Mouse (Mus musculus) adrenal gland, adult 8-10 months (tissue): ENCODE measurements around the gene Cd52. TPM values are rescaled to one million over a fixed set of nuclear protein-coding genes. Genes with fewer than 3 reads are reported as not detected.

Source experiments
- DNase-seq: peaks from one replicate; pipeline ENCODE4 v3.0.0; 2022
- total RNA-seq, 4 experiments: library from RNA; stranded (reverse); gene quantifications; 2 replicates each; pipeline ENCODE4 v1.2.4; 2022

Gene Cd52
- total RNA-seq, 4 experiments from 2014 or later, result 13.4 to 23.4 (median 19.6) TPM

GRCm38 (mm10) chr4:134090521-134091224 is 4.2 kb downstream of the Cd52 start:
- no peak for DNase-seq

GRCm38 (mm10) chr4:134089029-134089428 is 5.9 kb downstream of the Cd52 start:
- DNase-seq, result no peak

DNA sequence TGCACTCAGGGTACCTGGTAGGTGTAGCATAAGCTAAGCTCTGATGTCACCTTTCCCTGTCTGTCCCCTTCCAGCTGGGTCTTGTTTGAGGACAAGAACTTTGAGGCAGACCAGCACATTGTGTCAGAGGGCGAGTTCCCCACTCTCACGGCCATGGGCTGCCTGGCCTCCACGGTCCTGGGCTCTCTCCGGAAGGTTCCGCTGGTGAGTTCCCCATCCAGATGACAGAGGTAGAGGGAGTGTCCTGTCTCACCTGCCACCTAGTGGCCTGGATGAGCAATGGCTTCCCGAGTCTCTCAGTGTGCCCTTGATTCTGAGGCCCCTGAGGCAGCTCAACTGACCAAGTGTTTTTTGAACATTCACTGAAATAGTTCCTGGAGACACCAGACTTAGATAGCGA is 7.5 kb downstream of the Cd52 start:
- DNase-seq, result peak; percentile 27

DNA sequence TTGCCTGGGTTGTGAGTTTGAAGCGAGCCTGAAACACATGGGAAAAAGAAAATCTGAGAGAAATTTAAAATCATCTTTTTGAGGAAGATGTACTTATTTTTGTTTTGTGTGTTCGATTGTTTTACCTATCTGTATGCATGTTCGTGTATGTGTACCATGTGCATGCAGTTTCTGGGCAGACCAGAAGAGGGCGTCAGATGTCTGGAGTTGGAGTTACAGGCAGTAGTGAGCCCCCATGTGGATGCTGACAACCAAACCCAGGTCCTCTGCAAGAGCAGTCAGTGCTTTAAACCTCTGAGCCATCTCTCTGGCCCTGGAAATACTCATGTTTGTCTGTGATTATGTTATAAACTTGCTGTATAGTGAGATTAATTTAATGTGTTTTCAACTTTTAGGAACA is 9.9 kb downstream of the Cd52 start:
- no peak for DNase-seq

GRCm38 (mm10) chr4:134082460-134082859 is 12.4 kb downstream of the Cd52 start:
- no peak for DNase-seq

GRCm38 (mm10) chr4:134081730-134082386 is 13.0 kb downstream of the Cd52 start:
- peak; percentile 38 for DNase-seq

DNA sequence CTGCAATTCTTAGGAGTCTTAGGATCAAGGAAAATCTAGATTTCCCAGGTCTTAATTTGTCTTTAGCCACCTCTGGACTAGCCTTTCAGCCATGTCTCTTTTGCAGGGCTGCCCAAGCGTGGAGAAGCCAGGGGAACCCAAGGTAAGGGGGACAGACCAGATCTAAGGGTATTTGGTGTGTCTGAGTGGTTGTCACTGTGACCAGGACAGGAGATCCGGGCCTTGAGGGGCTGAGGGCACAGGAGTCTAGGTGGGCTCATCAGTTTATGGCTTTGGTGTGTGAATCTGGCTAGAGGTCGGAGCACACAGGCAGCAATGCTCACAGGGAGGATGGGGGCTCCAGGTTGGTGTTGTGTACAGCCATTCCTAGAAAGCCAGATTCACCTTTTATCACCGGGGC is 14.2 kb downstream of the Cd52 start:
- DNase-seq, result no peak

GRCm38 (mm10) chr4:134078694-134079093 is 16.2 kb downstream of the Cd52 start:
- DNase-seq, result no peak

DNA sequence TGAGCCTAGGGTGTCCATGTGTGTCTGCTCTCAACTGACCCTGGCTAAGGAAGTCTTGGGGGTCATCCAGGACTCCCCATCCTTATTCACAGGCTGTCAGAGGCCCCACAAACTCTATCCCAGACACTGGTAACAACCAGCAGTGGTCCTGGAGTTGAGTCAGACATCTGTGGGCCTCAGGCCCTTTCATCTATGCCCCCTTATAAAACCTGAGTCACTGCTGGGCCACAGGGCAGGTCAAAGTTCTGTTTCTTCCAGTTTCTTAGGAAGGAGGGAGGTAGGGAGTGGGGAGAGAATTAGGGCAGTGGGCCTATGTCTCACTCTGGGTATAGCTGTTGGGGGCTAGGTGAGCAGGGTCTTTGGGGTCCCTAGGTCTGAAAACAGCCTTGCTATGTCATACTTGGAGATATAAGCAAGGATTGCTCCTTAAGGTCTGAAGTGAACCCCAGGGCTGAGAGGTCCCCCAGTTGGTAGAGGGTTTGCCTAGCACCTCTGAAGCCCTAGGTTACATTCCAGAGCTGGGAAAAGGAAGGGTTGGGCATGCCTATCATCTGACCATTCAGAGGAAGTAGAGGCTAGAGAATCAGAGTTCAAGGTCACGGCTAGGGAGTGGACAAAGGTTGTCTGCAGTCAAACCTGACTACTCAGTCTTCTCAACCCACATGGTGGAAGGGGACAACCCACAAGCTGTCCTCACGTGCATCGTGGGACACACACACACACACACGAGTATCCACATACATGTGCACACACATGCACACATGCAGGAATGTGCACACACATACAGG is 25.9 kb downstream of the Cd52 start:
- DNase-seq, result no peak

DNA sequence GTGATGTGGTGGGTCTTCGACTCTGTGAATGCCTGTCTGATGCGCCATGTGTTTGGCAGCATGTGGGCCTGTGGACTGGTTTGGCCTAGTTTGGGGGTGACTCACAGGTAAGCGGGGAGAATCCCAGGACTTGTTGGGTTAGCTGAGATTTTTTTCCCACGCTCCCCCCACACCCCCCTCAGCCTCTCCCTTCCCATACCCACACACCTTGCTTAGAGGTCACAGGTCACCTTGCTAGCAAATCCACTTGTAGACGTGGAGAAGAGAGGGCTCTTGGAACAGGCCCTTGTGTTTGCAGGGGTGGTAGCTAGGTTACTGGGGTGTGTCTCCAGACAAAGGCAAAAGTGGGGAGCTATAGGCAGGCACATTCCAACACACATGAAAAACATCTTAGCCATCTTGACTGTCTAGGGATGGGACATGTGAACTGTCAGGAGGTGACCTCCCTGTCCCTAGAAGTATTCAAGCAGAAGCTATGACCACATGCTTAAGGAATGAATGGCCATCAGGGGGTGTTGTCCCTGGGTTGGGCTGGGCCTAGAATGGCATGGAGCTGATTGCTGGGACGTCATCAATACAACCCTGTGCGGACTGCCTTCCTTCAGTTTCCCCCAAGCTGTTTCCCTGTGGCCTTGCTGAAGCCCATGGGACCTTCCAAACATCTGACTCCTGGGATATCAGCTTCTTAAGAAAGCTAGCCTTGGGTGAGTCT is 26.9 kb downstream of the Cd52 start:
- no peak for DNase-seq

GRCm38 (mm10) chr4:134067383-134067782 is 27.5 kb downstream of the Cd52 start:
- DNase-seq, result no peak

GRCm38 (mm10) chr4:134065431-134066004 is 29.4 kb downstream of the Cd52 start:
- no peak for DNase-seq

- no peak for DNase-seq
Observed at GRCm38 (mm10) chr4:134062561-134062960, 32.3 kb downstream of the Cd52 start.

DNA sequence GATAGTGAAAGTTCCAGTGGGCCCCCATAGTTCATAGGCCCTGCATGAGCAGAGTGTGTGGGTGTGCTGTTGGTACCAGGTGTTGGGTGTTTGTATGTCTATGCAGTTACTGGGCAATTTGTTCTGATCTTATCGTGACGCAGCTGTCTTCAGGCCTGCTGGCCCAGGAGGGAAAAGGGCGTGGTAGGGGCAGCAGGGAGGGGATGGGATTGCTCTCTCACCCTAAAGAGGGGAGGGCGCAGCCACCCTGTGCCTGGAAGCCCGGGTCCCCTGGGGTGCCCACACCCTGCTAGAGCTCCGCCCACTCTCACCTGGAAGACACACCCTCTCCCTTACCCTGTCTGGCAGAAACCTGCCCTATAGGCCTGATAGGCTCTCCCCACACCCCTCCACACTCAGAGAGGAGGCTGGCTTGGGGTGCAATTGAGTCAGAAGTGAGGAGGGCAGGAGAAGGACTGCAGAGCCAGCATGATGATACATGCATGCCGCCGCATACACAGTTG is 32.9 kb downstream of the Cd52 start:
- no peak for DNase-seq

DNA sequence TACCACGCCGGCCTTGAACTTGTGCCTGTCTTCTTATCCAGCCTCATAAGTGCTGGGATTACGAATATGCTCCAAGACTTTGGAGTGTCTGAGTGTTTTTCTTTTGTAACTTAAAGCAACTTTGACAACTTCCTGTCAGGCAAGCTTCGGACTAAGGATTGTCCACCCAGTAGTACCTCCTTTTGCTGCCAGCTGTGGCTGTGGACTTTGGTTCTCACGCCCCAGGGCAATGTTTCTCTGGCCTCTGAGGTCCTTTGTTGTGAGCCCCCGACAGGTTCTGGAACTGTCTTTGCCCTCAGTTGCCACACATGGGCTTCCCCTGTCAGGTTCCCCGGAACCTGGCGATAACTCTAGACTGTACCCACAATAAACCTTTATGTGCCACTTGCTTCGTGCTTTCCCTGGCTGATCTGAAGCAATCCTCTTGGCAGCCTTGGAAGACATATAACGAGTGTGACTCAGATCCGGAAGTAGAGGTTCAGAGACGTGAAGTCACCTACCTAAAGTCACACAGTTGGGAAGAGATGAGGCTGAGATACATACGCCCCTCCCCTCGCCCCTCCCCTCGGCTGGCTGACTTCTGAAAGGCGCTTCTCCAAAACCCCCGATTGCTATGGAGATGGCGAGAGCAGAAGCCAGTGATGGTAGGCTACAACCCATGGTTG is 33.6 kb downstream of the Cd52 start:
- DNase-seq, result no peak

DNA sequence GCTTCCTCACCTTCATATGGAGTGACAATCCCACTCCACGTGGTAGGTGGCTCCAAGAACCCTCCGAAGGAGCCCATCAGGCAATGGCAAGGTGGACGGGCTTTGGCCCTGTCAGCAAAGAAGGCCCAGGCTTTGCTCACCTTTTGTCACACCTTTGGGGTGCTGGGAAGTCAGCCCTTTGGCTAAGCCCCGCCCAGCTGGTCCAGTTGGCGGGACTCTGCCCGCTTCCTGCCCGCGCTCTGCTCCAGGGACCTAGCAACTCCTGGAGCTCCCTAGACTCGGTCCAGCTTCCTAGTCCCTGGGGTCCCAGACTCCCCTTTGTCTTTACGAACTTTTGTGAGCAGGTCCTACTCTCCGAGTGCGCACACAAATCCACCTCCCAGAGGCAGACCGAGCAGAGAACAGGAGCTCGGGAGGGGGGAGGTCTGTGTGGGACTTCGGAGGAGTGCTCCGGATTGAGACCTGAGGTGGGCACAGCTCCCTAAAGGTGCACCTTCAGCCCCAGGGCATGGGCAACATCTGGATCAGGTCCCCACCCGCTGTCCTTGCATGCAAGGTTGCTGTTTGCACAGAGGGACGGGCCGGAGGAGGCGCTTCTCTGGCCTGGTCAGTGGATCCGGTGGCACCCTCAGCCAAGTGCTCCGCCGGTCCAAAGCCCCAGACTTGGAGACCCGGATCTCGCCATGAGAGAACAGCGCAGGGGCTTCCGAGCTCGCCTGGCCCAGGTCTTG is 34.6 kb downstream of the Cd52 start, which contains the start of gene Crybg2:
Gene Crybg2 (plus strand): TSS at position 681 of the 731 bp plus-strand sequence.
- no peak for DNase-seq

DNA sequence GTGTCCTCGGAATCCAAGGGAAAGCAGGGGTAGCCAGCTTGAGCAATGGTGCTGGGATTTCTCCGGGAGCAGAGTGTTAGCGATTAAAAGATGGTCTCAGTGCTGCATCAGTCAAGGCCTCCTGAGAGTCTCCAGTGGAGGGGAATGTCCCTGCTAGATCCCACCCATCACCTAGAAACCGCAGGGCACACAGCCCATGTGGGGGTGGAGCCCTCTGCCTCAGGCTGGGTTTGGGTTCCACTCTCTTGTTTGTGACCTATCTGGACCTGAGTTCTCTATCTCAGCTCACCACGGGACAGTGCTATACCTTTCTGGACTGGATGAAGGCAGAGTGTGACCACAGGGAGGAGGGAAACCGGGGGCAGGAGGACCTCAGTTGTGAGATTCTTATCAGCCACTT is 36.0 kb downstream of the Cd52 start:
- no peak for DNase-seq

DNA sequence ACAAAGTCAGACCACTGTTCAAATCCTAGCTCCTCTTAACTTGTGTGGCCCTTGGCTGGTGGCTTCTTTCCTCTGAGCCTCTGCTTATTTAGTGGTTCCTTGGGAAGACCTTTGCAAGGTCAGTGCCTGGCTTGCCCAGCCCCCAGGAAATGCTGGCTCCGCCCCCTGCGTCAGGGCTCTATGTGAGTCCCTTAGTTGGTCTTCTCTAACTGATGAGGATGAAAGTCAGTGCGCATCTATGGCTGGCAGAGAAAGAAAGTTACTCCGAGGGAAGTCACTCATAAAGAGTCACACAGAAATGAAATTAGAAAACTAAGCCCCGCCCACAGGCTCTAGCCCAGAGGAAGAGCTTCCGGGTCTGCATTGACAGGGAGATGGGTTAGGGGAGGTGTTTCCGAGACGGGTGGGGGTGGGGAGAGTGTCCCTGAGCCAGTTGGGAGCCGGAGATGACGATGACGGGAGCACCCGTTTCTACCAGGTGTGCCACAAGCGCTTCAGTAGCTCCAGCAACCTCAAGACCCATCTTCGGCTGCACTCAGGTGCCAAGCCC is 36.6 kb downstream of the Cd52 start:
- no peak for DNase-seq

- no peak for DNase-seq
Observed at GRCm38 (mm10) chr4:134053538-134053937, 41.3 kb downstream of the Cd52 start, which contains the start of gene Zfp683. TSS of gene Zfp683 (plus strand) at chr4:134053838.

DNA sequence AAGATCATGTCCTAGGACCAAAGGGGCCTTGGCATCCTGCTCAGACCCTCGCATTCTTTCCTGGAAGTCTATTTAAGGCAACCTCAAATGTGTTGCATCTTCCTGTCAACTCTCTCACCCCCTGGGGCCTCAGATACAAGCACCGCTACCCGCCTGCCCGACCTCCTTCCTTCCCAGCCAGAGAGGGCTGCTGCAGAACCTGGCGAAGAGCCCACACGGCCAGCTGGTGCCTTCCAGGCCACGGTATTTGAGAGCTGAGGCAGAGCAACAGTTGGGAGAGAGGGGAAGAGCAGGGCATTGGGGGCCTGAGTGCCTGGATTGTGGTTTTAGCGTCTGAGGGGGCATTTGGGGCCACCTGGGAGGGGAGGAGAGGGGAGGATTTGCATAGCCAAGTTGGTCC is 42.3 kb downstream of the Cd52 start:
- DNase-seq, result no peak
